Mouse (Mus musculus) CH12F3 (cell line): ENCODE measurements around the gene Prss47.

Source experiments
- in situ Hi-C: fragments of 300-500 bp; cut with MboI; formaldehyde crosslinking; loops from 2 replicates; pipeline ENCODE4 v1.14.3; 2020; ENCODE audit warnings: low sequenced_read_pairs

Prss47 gene

GRCm38 (mm10) chr13:65052660-65053059 is at the start of gene Prss47:
TSS of gene Prss47 (minus strand) at chr13:65052760.
- in situ Hi-C loops, result no loop called here

- in situ Hi-C loops, result no loop called here
Measured at GRCm38 (mm10) chr13:65101232-65101631, 48.7 kb upstream of the Prss47 start.

GRCm38 (mm10) chr13:65100678-65101077 is 48.1 kb upstream of the Prss47 start:
- in situ Hi-C loops, result no loop called here

- in situ Hi-C loops, result no loop called here
Measured at GRCm38 (mm10) chr13:65097018-65097417, 44.5 kb upstream of the Prss47 start.

- in situ Hi-C loops, result no loop called here
Measured at GRCm38 (mm10) chr13:65095923-65096322, 43.4 kb upstream of the Prss47 start.

GRCm38 (mm10) chr13:65069969-65070368 is 17.4 kb upstream of the Prss47 start:
- in situ Hi-C loops, result no loop called here

- in situ Hi-C loops, result loop anchor here (10.0 kb wide), 1 partner anchor 90 kb away; no protein-coding TSS in a partner anchor
Measured at GRCm38 (mm10) chr13:65035057-65035456, 17.5 kb downstream of the Prss47 start.

- in situ Hi-C loops, result loop anchor here (10.0 kb wide), 1 partner anchor 92 kb away; no protein-coding TSS in a partner anchor
Measured at GRCm38 (mm10) chr13:65032758-65033157, 19.8 kb downstream of the Prss47 start, which contains the start of gene Spata31d1c. TSS of gene Spata31d1c (plus strand) at chr13:65033058.

GRCm38 (mm10) chr13:65011052-65011738 is 41.4 kb downstream of the Prss47 start:
- in situ Hi-C loops, result no loop called here

GRCm38 (mm10) chr13:65007971-65008370 is 44.6 kb downstream of the Prss47 start:
- in situ Hi-C loops, result no loop called here

- in situ Hi-C loops, result no loop called here
Measured at GRCm38 (mm10) chr13:65006760-65007159, 45.8 kb downstream of the Prss47 start.

GRCm38 (mm10) chr13:65005414-65005813 is 47.1 kb downstream of the Prss47 start:
- in situ Hi-C loops, result no loop called here
